Mouse (Mus musculus): ENCODE measurements around the gene Mylk4. TPM values are rescaled to one million over a fixed set of nuclear protein-coding genes. Genes with fewer than 3 reads are reported as not detected.

Gene Mylk4
- total and polyA plus RNA-seq, 2 experiments from 2014 or later = 1.6 to 2.8 TPM

GRCm38 (mm10) chr13:32776350-32776749, 7.4 kb downstream of the Mylk4 start:
- peak overlapping the region; percentile 26 for H3K4me2 ChIP-seq (ENCODE audit: low read depth, low read length)
- H3K4me3 ChIP-seq (ENCODE audit: low read depth, low read length) = peak overlapping the region; percentile 7
- H3K9me3 ChIP-seq (replicated peaks; ENCODE audit: control insufficient read depth, low read length) = no peaks in the 10 kb centered on the region
- H3K36me3 ChIP-seq (replicated peaks; ENCODE audit: control insufficient read depth, insufficient read depth, low read length) = no peaks in the 10 kb centered on the region
- 54% methylated on average over 10 of the region's 10 CpGs for WGBS
- DNase-seq (ENCODE audit: low spot score) (peak; percentile 56), ATAC-seq (ENCODE audit: insufficient read depth, low read depth) (peak; percentile 82)
- H3K27me3 ChIP-seq (ENCODE audit: control insufficient read depth, insufficient read depth, low read length) = no peaks in the 10 kb centered on the region
- H3K27ac ChIP-seq (ENCODE audit: low read depth) = peak overlapping the region; percentile 83
- H3K4me1 ChIP-seq (ENCODE audit: control insufficient read depth, insufficient read depth) = peaks cover 26% of the 10 kb centered on the region; the same call in 1 of the 2 replicates
- TF ChIP-seq EP300 (IDR thresholded peaks at IDR 0.05; ENCODE audit: low read depth) (no peak; the same call in 1 of the 2 replicates), CTCF (IDR thresholded peaks at IDR 0.05; ENCODE audit: low read depth) (no peak)
- H3K9ac ChIP-seq (replicated peaks; ENCODE audit: low read depth, low read length) = peak overlapping the region; percentile 31; the same call in 1 of the 2 replicates

DNA sequence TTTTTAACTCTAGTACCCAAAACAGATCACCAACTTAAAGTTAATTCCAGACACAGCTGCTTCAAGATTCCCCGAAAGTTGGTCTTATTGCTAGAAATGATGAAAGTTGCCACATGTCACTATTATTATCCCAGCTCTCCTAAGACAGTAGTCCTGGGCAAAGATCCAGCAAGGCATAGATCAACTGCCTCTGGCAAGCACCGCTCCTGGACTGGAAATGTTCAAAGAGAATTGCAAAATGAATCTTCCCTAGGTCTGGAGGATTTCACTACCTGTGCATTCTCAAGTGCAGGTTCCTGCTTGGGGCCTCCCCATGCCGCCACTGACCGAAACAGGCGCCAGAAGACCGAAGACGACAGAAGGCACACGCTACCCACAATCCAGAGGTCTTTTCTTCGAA, 7.9 kb downstream of the Mylk4 start:
- peaks cover 26% of the 10 kb centered on the region; the same call in 1 of the 2 replicates for H3K4me1 ChIP-seq (ENCODE audit: control insufficient read depth, insufficient read depth)
- TF ChIP-seq EP300 (IDR thresholded peaks at IDR 0.05; ENCODE audit: low read depth) = no peak; the same call in 1 of the 2 replicates
- no peak for TF ChIP-seq CTCF (IDR thresholded peaks at IDR 0.05; ENCODE audit: low read depth)
- peak overlapping the region; percentile 83 for H3K27ac ChIP-seq (ENCODE audit: low read depth)
- no peaks in the 10 kb centered on the region for H3K36me3 ChIP-seq (replicated peaks; ENCODE audit: control insufficient read depth, insufficient read depth, low read length)
- no peaks in the 10 kb centered on the region for H3K27me3 ChIP-seq (ENCODE audit: control insufficient read depth, insufficient read depth, low read length)
- no peaks in the 10 kb centered on the region for H3K9me3 ChIP-seq (replicated peaks; ENCODE audit: control insufficient read depth, low read length)
- ATAC-seq (ENCODE audit: insufficient read depth, low read depth) (peak; percentile 9; the same call in 1 of the 2 replicates), DNase-seq (ENCODE audit: low spot score) (no peak)
- peak overlapping the region; percentile 26 for H3K4me2 ChIP-seq (ENCODE audit: low read depth, low read length)
- peak overlapping the region; percentile 7 for H3K4me3 ChIP-seq (ENCODE audit: low read depth, low read length)
- peak overlapping the region; percentile 31; the same call in 1 of the 2 replicates for H3K9ac ChIP-seq (replicated peaks; ENCODE audit: low read depth, low read length)
- 71% methylated on average over 9 of the region's 9 CpGs for WGBS

DNA sequence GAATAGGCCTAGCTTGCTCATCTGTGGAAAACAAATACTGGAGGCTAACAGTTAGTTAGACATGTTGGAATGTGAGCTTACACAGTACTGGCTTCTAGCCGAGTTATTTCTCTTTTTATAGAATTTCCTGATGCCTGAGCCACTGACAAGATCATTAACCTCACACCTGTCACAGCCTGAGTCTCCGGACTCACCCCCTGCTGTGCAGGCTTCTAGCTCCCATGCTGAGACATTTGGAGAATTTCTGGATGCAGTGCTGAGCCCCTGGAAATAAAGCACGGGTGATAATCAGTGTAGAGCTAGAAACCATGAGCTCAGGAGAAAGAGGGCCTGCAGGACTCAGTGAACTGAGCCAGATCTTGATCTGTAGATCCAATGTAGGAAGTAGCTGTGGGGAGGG, 13.8 kb downstream of the Mylk4 start:
- DNase-seq (ENCODE audit: low spot score) (peak; percentile 55), ATAC-seq (ENCODE audit: insufficient read depth, low read depth) (peak; percentile 80)
- H3K4me3 ChIP-seq (ENCODE audit: low read depth, low read length) = no peak overlapping the region
- peaks cover 21% of the 10 kb centered on the region for H3K4me1 ChIP-seq (ENCODE audit: control insufficient read depth, insufficient read depth)
- TF ChIP-seq EP300 (IDR thresholded peaks at IDR 0.05; ENCODE audit: low read depth) = no peak
- no peak for TF ChIP-seq CTCF (IDR thresholded peaks at IDR 0.05; ENCODE audit: low read depth)
- no peaks in the 10 kb centered on the region for H3K27me3 ChIP-seq (ENCODE audit: control insufficient read depth, insufficient read depth, low read length)
- no peaks in the 10 kb centered on the region for H3K36me3 ChIP-seq (replicated peaks; ENCODE audit: control insufficient read depth, insufficient read depth, low read length)
- 4% methylated on average over 3 of the region's 3 CpGs for WGBS
- H3K4me2 ChIP-seq (ENCODE audit: low read depth, low read length) = no peak overlapping the region
- H3K9ac ChIP-seq (replicated peaks; ENCODE audit: low read depth, low read length) = no peak overlapping the region
- no peaks in the 10 kb centered on the region for H3K9me3 ChIP-seq (replicated peaks; ENCODE audit: control insufficient read depth, low read length)
- peak overlapping the region; percentile 81 for H3K27ac ChIP-seq (ENCODE audit: low read depth)

- Histone ChIP-seq H3K4me1 (ENCODE audit: control insufficient read depth, insufficient read depth) (peaks cover 30% of the 10 kb centered on the region), H3K9me3 (replicated peaks; ENCODE audit: control insufficient read depth, low read length) (no peaks in the 10 kb centered on the region), H3K4me2 (ENCODE audit: low read depth, low read length) (no peak overlapping the region), H3K9ac (replicated peaks; ENCODE audit: low read depth, low read length) (no peak overlapping the region), H3K27me3 (ENCODE audit: control insufficient read depth, insufficient read depth, low read length) (no peaks in the 10 kb centered on the region), H3K36me3 (replicated peaks; ENCODE audit: control insufficient read depth, insufficient read depth, low read length) (no peaks in the 10 kb centered on the region), H3K27ac (ENCODE audit: low read depth) (no peak overlapping the region), H3K4me3 (ENCODE audit: low read depth, low read length) (no peak overlapping the region)
- DNase-seq (ENCODE audit: low spot score) (peak; percentile 80), ATAC-seq (ENCODE audit: insufficient read depth, low read depth) (no peak)
- 9% methylated on average over 4 of the region's 4 CpGs for WGBS
- TF ChIP-seq CTCF (IDR thresholded peaks at IDR 0.05; ENCODE audit: low read depth) = peak; percentile 75
- TF ChIP-seq EP300 (IDR thresholded peaks at IDR 0.05; ENCODE audit: low read depth) = no peak
These were observed 15.7 kb downstream of the Mylk4 start for GRCm38 (mm10) chr13:32768104-32768503.

DNA sequence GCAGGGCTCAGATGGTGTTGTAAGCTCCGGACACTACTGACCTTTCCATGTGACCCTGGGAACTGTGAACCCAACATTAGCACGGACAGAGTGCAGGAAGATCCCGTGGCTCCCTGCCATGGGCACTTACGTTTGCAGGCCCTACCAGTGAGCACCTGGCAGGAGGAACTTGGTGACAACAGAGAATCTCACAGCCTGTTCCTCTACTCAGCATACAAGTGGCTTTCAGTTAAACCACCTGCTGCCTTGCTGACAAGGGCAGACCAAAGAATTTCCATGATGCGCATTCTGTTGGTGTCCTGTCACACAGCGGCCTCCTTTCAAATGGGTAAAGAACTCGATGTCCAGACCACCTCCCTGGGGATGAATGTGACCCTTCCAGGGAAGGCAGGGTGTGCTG, 19.3 kb downstream of the Mylk4 start:
- WGBS = 11% methylated on average over 7 of the region's 7 CpGs
- H3K9ac ChIP-seq (replicated peaks; ENCODE audit: low read depth, low read length) = no peak overlapping the region
- H3K27me3 ChIP-seq (ENCODE audit: control insufficient read depth, insufficient read depth, low read length) = no peaks in the 10 kb centered on the region
- no peak overlapping the region; the same call in 1 of the 2 replicates for H3K4me2 ChIP-seq (ENCODE audit: low read depth, low read length)
- H3K4me1 ChIP-seq (ENCODE audit: control insufficient read depth, insufficient read depth) = peaks cover 31% of the 10 kb centered on the region
- no peaks in the 10 kb centered on the region for H3K36me3 ChIP-seq (replicated peaks; ENCODE audit: control insufficient read depth, insufficient read depth, low read length)
- peak overlapping the region; percentile 44 for H3K27ac ChIP-seq (ENCODE audit: low read depth)
- DNase-seq (ENCODE audit: low spot score) (peak; percentile 75), ATAC-seq (ENCODE audit: insufficient read depth, low read depth) (peak; percentile 83)
- H3K9me3 ChIP-seq (replicated peaks; ENCODE audit: control insufficient read depth, low read length) = no peaks in the 10 kb centered on the region
- no peak overlapping the region for H3K4me3 ChIP-seq (ENCODE audit: low read depth, low read length)
- TF ChIP-seq EP300 (IDR thresholded peaks at IDR 0.05; ENCODE audit: low read depth) (no peak), CTCF (IDR thresholded peaks at IDR 0.05; ENCODE audit: low read depth) (no peak)

DNA sequence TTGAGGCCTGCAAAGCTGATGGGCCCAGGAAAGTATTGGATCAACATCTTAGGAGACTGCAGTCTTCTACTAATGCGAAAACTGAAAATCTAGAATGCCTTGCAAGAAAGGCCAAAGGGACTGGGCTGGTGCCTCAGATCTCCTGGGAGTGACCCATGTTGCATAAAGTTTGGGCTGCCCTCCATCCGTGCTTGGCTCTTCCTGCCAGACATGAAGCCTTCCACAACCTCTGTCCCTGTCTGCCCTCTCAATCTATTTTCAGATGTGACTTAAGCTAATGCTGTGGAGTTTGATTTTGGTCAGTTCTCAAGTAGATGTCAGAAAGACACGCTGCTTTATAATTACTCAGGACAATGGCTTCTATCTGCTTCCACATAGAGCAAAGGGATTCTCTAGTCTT, 20.6 kb downstream of the Mylk4 start:
- H3K9me3 ChIP-seq (replicated peaks; ENCODE audit: control insufficient read depth, low read length) = no peaks in the 10 kb centered on the region
- 44% methylated on average over 3 of the region's 3 CpGs for WGBS
- H3K27ac ChIP-seq (ENCODE audit: low read depth) = 0 out of 2 replicates have a peak overlapping the region, but pooled peaks have one; percentile 19
- ATAC-seq (ENCODE audit: insufficient read depth, low read depth) (peak; percentile 54), DNase-seq (ENCODE audit: low spot score) (peak; percentile 37)
- no peak overlapping the region for H3K4me2 ChIP-seq (ENCODE audit: low read depth, low read length)
- H3K27me3 ChIP-seq (ENCODE audit: control insufficient read depth, insufficient read depth, low read length) = no peaks in the 10 kb centered on the region
- no peak overlapping the region for H3K9ac ChIP-seq (replicated peaks; ENCODE audit: low read depth, low read length)
- H3K36me3 ChIP-seq (replicated peaks; ENCODE audit: control insufficient read depth, insufficient read depth, low read length) = no peaks in the 10 kb centered on the region
- peaks cover 31% of the 10 kb centered on the region for H3K4me1 ChIP-seq (ENCODE audit: control insufficient read depth, insufficient read depth)
- TF ChIP-seq EP300 (IDR thresholded peaks at IDR 0.05; ENCODE audit: low read depth) (no peak), CTCF (IDR thresholded peaks at IDR 0.05; ENCODE audit: low read depth) (no peak)
- no peak overlapping the region for H3K4me3 ChIP-seq (ENCODE audit: low read depth, low read length)
